Mouse (Mus musculus) ES-E14 (cell line): ENCODE results near the gene Sctr.

Experiments used
- CHD2 ChIP-seq: IDR thresholded peaks from 2 replicates; pipeline ENCODE4 v1.6.1; 2014; ENCODE audit warnings: mild to moderate bottlenecking, low read depth, low read length, inconsistent platforms
- MAFK ChIP-seq: IDR thresholded peaks from 2 replicates; pipeline ENCODE4 v1.6.1; 2014; ENCODE audit warnings: mild to moderate bottlenecking, low read depth, low read length, inconsistent platforms; ENCODE audit not compliant: insufficient read depth
- ZC3H11A ChIP-seq: IDR thresholded peaks from 2 replicates; pipeline ENCODE4 v1.6.1; 2012; ENCODE audit warnings: low read depth, mild to moderate bottlenecking, inconsistent platforms, low read length, borderline replicate concordance

GRCm38 (mm10) chr1:120075507-120075906, 68.8 kb downstream of the Sctr start:
- no peak for TF ChIP-seq ZC3H11A
- no peak for TF ChIP-seq MAFK
- TF ChIP-seq CHD2 = no peak
